Mouse (Mus musculus): Measurements from ENCODE around the gene Fbxl5.

Fbxl5 gene

GRCm38 (mm10) chr5:43781977-43782930 lies 39.2 kb downstream of the Fbxl5 start:
- DNase-seq (ENCODE audit: low read depth, low spot score) = peak; percentile 71

GRCm38 (mm10) chr5:43781423-43781976 lies 39.9 kb downstream of the Fbxl5 start:
- DNase-seq (ENCODE audit: low read depth, low spot score) = no peak

- DNase-seq (ENCODE audit: low read depth, low spot score) = no peak
These were observed 42.9 kb downstream of the Fbxl5 start for GRCm38 (mm10) chr5:43778583-43778982.

- DNase-seq (ENCODE audit: low read depth, low spot score) = no peak
These were observed 44.4 kb downstream of the Fbxl5 start for GRCm38 (mm10) chr5:43776993-43777392.

- no peak for DNase-seq (ENCODE audit: low read depth, low spot score)
These were observed 45.0 kb downstream of the Fbxl5 start for GRCm38 (mm10) chr5:43776407-43776806.

GRCm38 (mm10) chr5:43771555-43771954 lies 49.9 kb downstream of the Fbxl5 start:
- DNase-seq (ENCODE audit: low read depth, low spot score) = no peak

GRCm38 (mm10) chr5:43770618-43771354 lies 50.7 kb downstream of the Fbxl5 start:
- DNase-seq (ENCODE audit: low read depth, low spot score) = no peak

GRCm38 (mm10) chr5:43749092-43749491 lies 72.3 kb downstream of the Fbxl5 start:
- DNase-seq (ENCODE audit: low read depth, low spot score) = no peak

GRCm38 (mm10) chr5:43748039-43748438 lies 73.4 kb downstream of the Fbxl5 start:
- DNase-seq (ENCODE audit: low read depth, low spot score) = no peak

GRCm38 (mm10) chr5:43745156-43745555 lies 76.3 kb downstream of the Fbxl5 start:
- no peak for DNase-seq (ENCODE audit: low read depth, low spot score)

- DNase-seq (ENCODE audit: low read depth, low spot score) = no peak
These were observed 77.3 kb downstream of the Fbxl5 start for GRCm38 (mm10) chr5:43744187-43744586.

- DNase-seq (ENCODE audit: low read depth, low spot score) = no peak
These were observed 89.1 kb downstream of the Fbxl5 start for GRCm38 (mm10) chr5:43732381-43732780.

GRCm38 (mm10) chr5:43728375-43729165 lies 92.9 kb downstream of the Fbxl5 start:
- no peak for DNase-seq (ENCODE audit: low read depth, low spot score)

- DNase-seq (ENCODE audit: low read depth, low spot score) = no peak
These were observed 97.6 kb downstream of the Fbxl5 start for GRCm38 (mm10) chr5:43723830-43724229.

- DNase-seq (ENCODE audit: low read depth, low spot score) = no peak
These were observed 99.0 kb downstream of the Fbxl5 start for GRCm38 (mm10) chr5:43722452-43722783.

GRCm38 (mm10) chr5:43721538-43722451 lies 99.6 kb downstream of the Fbxl5 start:
- DNase-seq (ENCODE audit: low read depth, low spot score) = no peak

GRCm38 (mm10) chr5:43699240-43699639 lies 122.2 kb downstream of the Fbxl5 start:
- DNase-seq (ENCODE audit: low read depth, low spot score) = no peak

- DNase-seq (ENCODE audit: low read depth, low spot score) = no peak
These were observed 124.3 kb downstream of the Fbxl5 start for GRCm38 (mm10) chr5:43697133-43697532.
